Mouse (Mus musculus): ENCODE data around the gene Kcnj16.

GRCm38 (mm10) chr11:110942280-110942679, 25.6 kb upstream of the Kcnj16 start:
- TF ChIP-seq POLR2AphosphoS2 (IDR thresholded peaks at IDR 0.05; ENCODE audit: low read length) (no peak), NELFE (IDR thresholded peaks at IDR 0.05; ENCODE audit: low read depth, low read length) (no peak), EP300 (IDR thresholded peaks at IDR 0.05; ENCODE audit: low read depth in 1 of 2, low read length in 2 of 2) (no peak), MXI1 (IDR thresholded peaks at IDR 0.05; ENCODE audit: low read depth, low read length) (no peak), POLR2AphosphoS5 (IDR thresholded peaks at IDR 0.05; ENCODE audit: borderline replicate concordance, low read depth, low read length) (no peak), USF1 (IDR thresholded peaks at IDR 0.05; ENCODE audit: low read depth, low read length) (no peak), POLR2A (IDR thresholded peaks at IDR 0.05; ENCODE audit: control insufficient read depth in 1 of 2, insufficient read depth in 1 of 2, low read depth in 1 of 2, low read length in 2 of 2, poor library complexity in 1 of 2) (no peak)
